ENCODE assay signal across 8 mouse cellular contexts in the genomic region with DNA sequence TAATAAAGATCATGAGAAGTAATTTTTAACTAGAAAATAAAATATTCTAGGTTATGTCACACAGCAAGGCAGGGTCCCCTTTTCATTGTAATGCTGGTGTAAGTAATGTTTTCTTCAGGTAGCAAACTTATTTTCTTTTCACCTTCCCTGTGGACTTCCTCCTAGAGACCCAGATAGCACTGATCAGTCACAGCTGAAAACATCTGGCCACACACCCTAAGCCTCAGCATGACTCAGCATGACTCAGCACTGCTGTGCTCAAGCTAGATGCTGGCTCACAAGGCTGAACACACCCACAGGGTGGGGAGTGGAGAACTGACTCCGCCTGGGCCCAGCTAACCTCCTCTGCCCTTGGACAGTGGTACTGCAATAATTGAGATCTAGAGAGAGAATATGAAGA. TPM values are rescaled to one million over a fixed set of nuclear protein-coding genes. Genes with fewer than 3 reads are reported as not detected.
DNase-seq lines count a peak whose midpoint lies in the region; ATAC-seq and TF ChIP-seq lines count a peak whose summit lies in the region.

No protein-coding gene starts in this region.

- no peak overlapping the region for H3K27ac ChIP-seq in kidney, postnatal 0 days
- peak overlapping the region; percentile 84 for H3K27ac ChIP-seq in MEL (ENCODE audit: control insufficient read depth, low read depth, low read length)
- no peak overlapping the region for H3K27ac ChIP-seq in embryonic facial prominence, embryonic 12.5 days
- no peak overlapping the region for H3K27ac ChIP-seq in hindbrain, embryonic 13.5 days

- H3K9me3 ChIP-seq in kidney, postnatal 0 days (replicated peaks; ENCODE audit: low read length) = no peaks in the 10 kb centered on the region
- H3K9me3 ChIP-seq in MEL (replicated peaks; ENCODE audit: insufficient read depth, low read length) = no peaks in the 10 kb centered on the region
- no peaks in the 10 kb centered on the region for H3K9me3 ChIP-seq in embryonic facial prominence, embryonic 12.5 days
- no peaks in the 10 kb centered on the region for H3K9me3 ChIP-seq in hindbrain, embryonic 13.5 days

- TF ChIP-seq POLR2A in MEL (IDR thresholded peaks at IDR 0.05; ENCODE audit: control insufficient read depth in 1 of 2, insufficient read depth in 1 of 2, low read depth in 1 of 2, low read length in 2 of 2, poor library complexity in 1 of 2) = peak in 1 of 2 experiments; percentile 33; a peak in 1 of 4 replicates

- TF ChIP-seq EP300 in MEL (IDR thresholded peaks at IDR 0.05; ENCODE audit: low read depth in 1 of 2, low read length in 2 of 2) = peak; percentile 84 to 91

- peak; percentile 1 for DNase-seq in kidney, postnatal 0 days (ENCODE audit: low spot score)
- no peak for DNase-seq in kidney, adult 11 months
- DNase-seq in MEL (ENCODE audit: low read depth, low spot score) = peak; percentile 98
- DNase-seq in induced T-regulatory cell, adult 2 months (ENCODE audit: low read depth) = peak; percentile 4
- peak; percentile 66 for DNase-seq in splenic B cell, adult 2 months (ENCODE audit: low read depth, low spot score)
- DNase-seq in cerebellum, adult 11 months = no peak

- no peak overlapping the region for H3K4me3 ChIP-seq in kidney, postnatal 0 days (replicated peaks; ENCODE audit: low read depth, low read length)
- H3K4me3 ChIP-seq in MEL (ENCODE audit: control insufficient read depth in 1 of 2, insufficient read depth in 1 of 2, low read depth in 2 of 2, low read length in 2 of 2) = no peak overlapping the region; a peak in 1 of 4 replicates
- no peak overlapping the region for H3K4me3 ChIP-seq in embryonic facial prominence, embryonic 12.5 days
- H3K4me3 ChIP-seq in hindbrain, embryonic 13.5 days = no peak overlapping the region

- H3K27me3 ChIP-seq in kidney, postnatal 0 days (ENCODE audit: insufficient read depth, low read length) = no peaks in the 10 kb centered on the region
- H3K27me3 ChIP-seq in MEL (ENCODE audit: control insufficient read depth in 1 of 2, insufficient read depth in 2 of 2, low read length in 2 of 2) = no peaks in the 10 kb centered on the region
- no peaks in the 10 kb centered on the region for H3K27me3 ChIP-seq in embryonic facial prominence, embryonic 12.5 days
- H3K27me3 ChIP-seq in splenic B cell, adult 2 months (ENCODE audit: control insufficient read depth, insufficient read depth, low read length, poor library complexity, severe bottlenecking) = no peaks in the 10 kb centered on the region
- no peaks in the 10 kb centered on the region for H3K27me3 ChIP-seq in hindbrain, embryonic 13.5 days

- no peak overlapping the region for H3K9ac ChIP-seq in kidney, postnatal 0 days (ENCODE audit: low read depth, low read length)
- H3K9ac ChIP-seq in MEL (ENCODE audit: control insufficient read depth, low read depth, low read length, poor library complexity, severe bottlenecking) = peak overlapping the region; percentile 37; the same call in 1 of the 2 replicates
- no peak overlapping the region for H3K9ac ChIP-seq in embryonic facial prominence, embryonic 12.5 days
- no peak overlapping the region for H3K9ac ChIP-seq in hindbrain, embryonic 13.5 days

- H3K36me3 ChIP-seq in kidney, postnatal 0 days (ENCODE audit: insufficient read depth, low read length) = no peaks in the 10 kb centered on the region
- peaks cover 0 to 39% of the 10 kb centered on the region in 2 experiments; a peak in 2 of 4 replicates for H3K36me3 ChIP-seq in MEL (ENCODE audit: control insufficient read depth in 1 of 2, insufficient read depth in 2 of 2, low read length in 2 of 2)
- H3K36me3 ChIP-seq in embryonic facial prominence, embryonic 12.5 days = no peaks in the 10 kb centered on the region
- no peaks in the 10 kb centered on the region for H3K36me3 ChIP-seq in splenic B cell, adult 2 months (ENCODE audit: control insufficient read depth, insufficient read depth, low read length, poor library complexity, severe bottlenecking)
- no peaks in the 10 kb centered on the region for H3K36me3 ChIP-seq in hindbrain, embryonic 13.5 days

- no peak for TF ChIP-seq RAD21 in MEL (IDR thresholded peaks at IDR 0.05; ENCODE audit: low read depth, low read length)

- no peak overlapping the region for H3K4me2 ChIP-seq in kidney, postnatal 0 days (ENCODE audit: low read length)
- no peak overlapping the region for H3K4me2 ChIP-seq in embryonic facial prominence, embryonic 12.5 days (replicated peaks)
- no peak overlapping the region for H3K4me2 ChIP-seq in hindbrain, embryonic 13.5 days

- ATAC-seq in kidney, postnatal 0 days (replicated peaks; ENCODE audit: low FRiP score, low read depth) = peak; percentile 57; the same call in 1 of the 2 replicates
- ATAC-seq in embryonic facial prominence, embryonic 12.5 days (ENCODE audit: insufficient number of reproducible peaks, insufficient read depth, low FRiP score, low TSS enrichment) = 0 out of 2 replicates have a peak, but pooled peaks have one; percentile 22
- no peak for ATAC-seq in hindbrain, embryonic 13.5 days (ENCODE audit: low FRiP score)

- no peaks in the 10 kb centered on the region for H3K79me2 ChIP-seq in MEL (ENCODE audit: control insufficient read depth, insufficient read depth, low read length, poor library complexity)

- no peak for TF ChIP-seq CTCF in kidney, postnatal 0 days (IDR thresholded peaks at IDR 0.05; ENCODE audit: low read depth)
- no peak for TF ChIP-seq CTCF in MEL (IDR thresholded peaks at IDR 0.05 in 2 of 3, conservative IDR thresholded peaks at IDR 0.05 in 1 of 3; ENCODE audit: control insufficient read depth in 1 of 3, insufficient read depth in 1 of 3, low read depth in 2 of 3, low read length in 3 of 3, poor library complexity in 1 of 3, severe bottlenecking in 1 of 3)

- H3K4me1 ChIP-seq in kidney, postnatal 0 days (replicated peaks; ENCODE audit: insufficient read depth, low read length) = no peaks in the 10 kb centered on the region
- H3K4me1 ChIP-seq in MEL (ENCODE audit: control insufficient read depth in 1 of 2, insufficient read depth in 2 of 2, low read length in 2 of 2) = peaks cover 11 to 25% of the 10 kb centered on the region in 2 experiments
- no peaks in the 10 kb centered on the region for H3K4me1 ChIP-seq in embryonic facial prominence, embryonic 12.5 days
- H3K4me1 ChIP-seq in hindbrain, embryonic 13.5 days (replicated peaks) = no peaks in the 10 kb centered on the region

- WGBS in kidney, postnatal 0 days = 50% methylated on average over 1 of the region's 1 CpGs
- 58% methylated on average over 1 of the region's 1 CpGs for WGBS in embryonic facial prominence, embryonic 12.5 days
- WGBS in hindbrain, embryonic 13.5 days = 72% methylated on average over 1 of the region's 1 CpGs

TF ChIP-seq in MEL, 35 proteins besides CTCF, POLR2A, EP300 and RAD21 (continues in another document):
- TF ChIP-seq BHLHE40 (IDR thresholded peaks at IDR 0.05; ENCODE audit: borderline replicate concordance, low read depth, low read length) (no peak), KAT2A (conservative IDR thresholded peaks at IDR 0.05; ENCODE audit: low read depth, low read length) (no peak), E2F4 (IDR thresholded peaks at IDR 0.05; ENCODE audit: borderline replicate concordance, low read depth, low read length) (no peak), HCFC1 (IDR thresholded peaks at IDR 0.05; ENCODE audit: low read depth, low read length) (no peak), ZMIZ1 (IDR thresholded peaks at IDR 0.05; ENCODE audit: low read depth, low read length) (no peak), SIN3A (IDR thresholded peaks at IDR 0.05; ENCODE audit: low read length) (peak; percentile 91)

RNA-seq across cellular contexts. Expression of a gene that starts 7.8 kb away (rescaled TPM):
- 0.38 and 0.54 TPM in 2 replicates for polyA plus RNA-seq in kidney, postnatal 0 days (2015; fragmentation: Nextera tagmentation; extraction: Ambion mirVana)
- total RNA-seq in MEL (2012; rRNA removed) = not detected in 2 replicates
- polyA plus RNA-seq in MEL (2012; ENCODE audit: insufficient read depth in 1 of 2, insufficient read length in 2 of 2, low read depth in 1 of 2, low replicate concordance in 2 of 2, missing spikeins in 1 of 2) = under 1 TPM in 1 of 2 experiments, not detected in 1; 0.11 TPM
- polyA plus RNA-seq in embryonic facial prominence, embryonic 12.5 days (2016; fragmentation: Nextera tagmentation; extraction: Ambion mirVana) = 8,998 and 9,810 TPM in 2 replicates
- 4,283 and 4,441 TPM in 2 replicates for polyA plus RNA-seq in hindbrain, embryonic 13.5 days (2015; fragmentation: Nextera tagmentation; extraction: Ambion mirVana)

RNA-seq across cellular contexts. Expression of a gene that starts 17.9 kb away (rescaled TPM):
- not detected in 2 replicates for polyA plus RNA-seq in kidney, postnatal 0 days (2015; fragmentation: Nextera tagmentation; extraction: Ambion mirVana)
- not detected in 2 replicates for total RNA-seq in MEL (2012; rRNA removed)
- under 1 TPM in 1 of 2 experiments, not detected in 1; 0.15 TPM for polyA plus RNA-seq in MEL (2012; ENCODE audit: insufficient read depth in 1 of 2, insufficient read length in 2 of 2, low read depth in 1 of 2, low replicate concordance in 2 of 2, missing spikeins in 1 of 2)
- 537 and 696 TPM in 2 replicates for polyA plus RNA-seq in embryonic facial prominence, embryonic 12.5 days (2016; fragmentation: Nextera tagmentation; extraction: Ambion mirVana)
- 43.8 and 70.4 TPM in 2 replicates for polyA plus RNA-seq in hindbrain, embryonic 13.5 days (2015; fragmentation: Nextera tagmentation; extraction: Ambion mirVana)

RNA-seq across cellular contexts. Expression of a gene that starts 20.5 kb away (rescaled TPM):
- not detected in 2 replicates for polyA plus RNA-seq in kidney, postnatal 0 days (2015; fragmentation: Nextera tagmentation; extraction: Ambion mirVana)
- not detected in 2 replicates for total RNA-seq in MEL (2012; rRNA removed)
- not detected for polyA plus RNA-seq in MEL (2012; ENCODE audit: insufficient read depth in 1 of 2, insufficient read length in 2 of 2, low read depth in 1 of 2, low replicate concordance in 2 of 2, missing spikeins in 1 of 2)
- polyA plus RNA-seq in embryonic facial prominence, embryonic 12.5 days (2016; fragmentation: Nextera tagmentation; extraction: Ambion mirVana) = 0.32 TPM in 1 of 2 replicates, not detected in the other
- not detected in 2 replicates for polyA plus RNA-seq in hindbrain, embryonic 13.5 days (2015; fragmentation: Nextera tagmentation; extraction: Ambion mirVana)

RNA-seq across cellular contexts. Expression of a gene that starts 25.2 kb away (rescaled TPM):
- not detected in 2 replicates for polyA plus RNA-seq in kidney, postnatal 0 days (2015; fragmentation: Nextera tagmentation; extraction: Ambion mirVana)
- not detected in 2 replicates for total RNA-seq in MEL (2012; rRNA removed)
- not detected for polyA plus RNA-seq in MEL (2012; ENCODE audit: insufficient read depth in 1 of 2, insufficient read length in 2 of 2, low read depth in 1 of 2, low replicate concordance in 2 of 2, missing spikeins in 1 of 2)
- polyA plus RNA-seq in embryonic facial prominence, embryonic 12.5 days (2016; fragmentation: Nextera tagmentation; extraction: Ambion mirVana) = not detected in 2 replicates
- polyA plus RNA-seq in hindbrain, embryonic 13.5 days (2015; fragmentation: Nextera tagmentation; extraction: Ambion mirVana) = not detected in 2 replicates

RNA-seq across cellular contexts. Expression of a gene that starts 33.0 kb away (rescaled TPM):
- polyA plus RNA-seq in kidney, postnatal 0 days (2015; fragmentation: Nextera tagmentation; extraction: Ambion mirVana) = 1,726 and 1,799 TPM in 2 replicates
- 79.0 and 138 TPM in 2 replicates for total RNA-seq in MEL (2012; rRNA removed)
- 100 to 1,000 TPM in 1 of 2 experiments, not detected in 1; 208 TPM for polyA plus RNA-seq in MEL (2012; ENCODE audit: insufficient read depth in 1 of 2, insufficient read length in 2 of 2, low read depth in 1 of 2, low replicate concordance in 2 of 2, missing spikeins in 1 of 2)
- 706 and 771 TPM in 2 replicates for polyA plus RNA-seq in embryonic facial prominence, embryonic 12.5 days (2016; fragmentation: Nextera tagmentation; extraction: Ambion mirVana)
- polyA plus RNA-seq in hindbrain, embryonic 13.5 days (2015; fragmentation: Nextera tagmentation; extraction: Ambion mirVana) = 2,000 and 2,305 TPM in 2 replicates

Comparison
In these comparisons a context has a peak if more than half of its experiments do, and no peak if none do; other contexts are left out.
1. DNase-seq: peak in kidney, postnatal 0 days (single experiment), MEL (single experiment), induced T-regulatory cell, adult 2 months (single experiment) and splenic B cell, adult 2 months (single experiment); none in kidney, adult 11 months (single experiment) and cerebellum, adult 11 months (single experiment).
2. RNA of a gene that starts 7.8 kb away (polyA plus RNA-seq): 8,998 to 9,810 TPM in embryonic facial prominence, embryonic 12.5 days and 4,283 to 4,441 TPM in hindbrain, embryonic 13.5 days; 0.38 to 0.54 TPM in kidney, postnatal 0 days and 0.11 TPM in MEL; every median in the first group is over 1,000 times any median in the second.
3. RNA of a gene that starts 17.9 kb away (polyA plus RNA-seq): 537 to 696 TPM in embryonic facial prominence, embryonic 12.5 days and 43.8 to 70.4 TPM in hindbrain, embryonic 13.5 days; 0.15 TPM in MEL and not detected in kidney, postnatal 0 days; every median in the first group is over 10 times any median in the second.